Mouse (Mus musculus): ENCODE results near the gene Htr5a. TPM values are rescaled to one million over a fixed set of nuclear protein-coding genes. Genes with fewer than 3 reads are reported as not detected.

Gene Htr5a
- total and polyA plus RNA-seq, 2 experiments from 2014 or later: 1.6 to 12.3 TPM

DNA sequence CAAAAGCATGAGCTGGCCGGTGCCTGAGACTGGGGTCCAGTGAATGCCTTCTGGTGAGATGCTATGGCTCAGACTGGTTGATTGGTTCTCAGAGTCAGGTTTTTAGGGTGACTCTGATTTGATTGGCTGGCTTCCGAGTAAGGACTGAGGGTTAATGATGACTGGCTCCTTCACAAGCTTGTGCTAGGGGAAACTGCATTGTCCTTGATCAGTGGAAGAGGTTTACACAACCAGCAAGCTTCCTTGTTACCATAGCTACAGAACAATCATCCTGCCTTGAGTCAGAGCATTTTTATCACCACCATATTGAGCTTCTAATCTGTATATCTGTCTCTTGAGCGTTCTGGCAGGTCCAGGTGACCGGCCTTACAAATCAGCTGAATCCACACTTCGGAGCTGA is 5.0 kb downstream of the Htr5a start:
- TF ChIP-seq CTCF (IDR thresholded peaks at IDR 0.05): no peak
- Histone ChIP-seq H3K27me3 (ENCODE audit: insufficient read depth, low read length) (no peaks in the 10 kb centered on the region), H3K9me3 (ENCODE audit: low read length) (no peaks in the 10 kb centered on the region), H3K4me3 (ENCODE audit: low read depth, low read length) (no peak overlapping the region), H3K4me2 (ENCODE audit: low read depth, low read length, poor library complexity, severe bottlenecking) (no peak overlapping the region), H3K27ac (ENCODE audit: low read depth, low read length) (no peak overlapping the region), H3K36me3 (ENCODE audit: insufficient read depth, low read length) (peaks cover 8% of the 10 kb centered on the region; the same call in 1 of the 2 replicates), H3K9ac (replicated peaks; ENCODE audit: low read length, poor library complexity, severe bottlenecking) (no peak overlapping the region), H3K4me1 (ENCODE audit: insufficient read depth, low read length) (peaks cover 11% of the 10 kb centered on the region; the same call in 1 of the 2 replicates)
- no peak for ATAC-seq (ENCODE audit: low FRiP score)
- DNase-seq (ENCODE audit: low spot score): peak; percentile 28
- WGBS: 57% methylated on average over 5 of the region's 5 CpGs

GRCm38 (mm10) chr5:27854290-27854689 is 12.3 kb downstream of the Htr5a start:
- 54% methylated on average over 1 of the region's 1 CpGs for WGBS
- DNase-seq (ENCODE audit: low spot score): no peak
- Histone ChIP-seq H3K4me2 (ENCODE audit: low read depth, low read length, poor library complexity, severe bottlenecking) (no peak overlapping the region), H3K4me1 (ENCODE audit: insufficient read depth, low read length) (no peaks in the 10 kb centered on the region), H3K4me3 (ENCODE audit: low read depth, low read length) (no peak overlapping the region), H3K27ac (ENCODE audit: low read depth, low read length) (no peak overlapping the region), H3K36me3 (ENCODE audit: insufficient read depth, low read length) (peaks cover 12% of the 10 kb centered on the region; the same call in 1 of the 2 replicates), H3K9me3 (ENCODE audit: low read length) (no peaks in the 10 kb centered on the region), H3K27me3 (ENCODE audit: insufficient read depth, low read length) (no peaks in the 10 kb centered on the region), H3K9ac (replicated peaks; ENCODE audit: low read length, poor library complexity, severe bottlenecking) (no peak overlapping the region)
- ATAC-seq (ENCODE audit: low FRiP score): no peak
- TF ChIP-seq CTCF (IDR thresholded peaks at IDR 0.05): peak; percentile 67

- Histone ChIP-seq H3K4me2 (ENCODE audit: low read depth, low read length, poor library complexity, severe bottlenecking) (no peak overlapping the region), H3K9me3 (ENCODE audit: low read length) (no peaks in the 10 kb centered on the region), H3K36me3 (ENCODE audit: insufficient read depth, low read length) (peaks cover 10% of the 10 kb centered on the region; the same call in 1 of the 2 replicates), H3K4me1 (ENCODE audit: insufficient read depth, low read length) (no peaks in the 10 kb centered on the region), H3K9ac (replicated peaks; ENCODE audit: low read length, poor library complexity, severe bottlenecking) (no peak overlapping the region), H3K4me3 (ENCODE audit: low read depth, low read length) (no peak overlapping the region), H3K27me3 (ENCODE audit: insufficient read depth, low read length) (no peaks in the 10 kb centered on the region), H3K27ac (ENCODE audit: low read depth, low read length) (no peak overlapping the region)
- TF ChIP-seq CTCF (IDR thresholded peaks at IDR 0.05): no peak
- 96% methylated on average over 2 of the region's 2 CpGs for WGBS
- no peak for ATAC-seq (ENCODE audit: low FRiP score)
- no peak for DNase-seq (ENCODE audit: low spot score)
Measured at GRCm38 (mm10) chr5:27855726-27856125, 13.8 kb downstream of the Htr5a start.

GRCm38 (mm10) chr5:27873240-27874082 is 31.5 kb downstream of the Htr5a start:
- Histone ChIP-seq H3K36me3 (ENCODE audit: insufficient read depth, low read length) (no peaks in the 10 kb centered on the region), H3K9ac (replicated peaks; ENCODE audit: low read length, poor library complexity, severe bottlenecking) (no peak overlapping the region), H3K4me1 (ENCODE audit: insufficient read depth, low read length) (peaks cover 3% of the 10 kb centered on the region; the same call in 1 of the 2 replicates), H3K4me2 (ENCODE audit: low read depth, low read length, poor library complexity, severe bottlenecking) (no peak overlapping the region), H3K27ac (ENCODE audit: low read depth, low read length) (no peak overlapping the region), H3K27me3 (ENCODE audit: insufficient read depth, low read length) (no peaks in the 10 kb centered on the region), H3K9me3 (ENCODE audit: low read length) (no peaks in the 10 kb centered on the region), H3K4me3 (ENCODE audit: low read depth, low read length) (no peak overlapping the region)
- DNase-seq (ENCODE audit: low spot score) (peak; percentile 73), ATAC-seq (ENCODE audit: low FRiP score) (no peak; the same call in 1 of the 2 replicates)
- whole genome bisulfite sequencing: 35% methylated on average over 8 of the region's 8 CpGs
- TF ChIP-seq CTCF (IDR thresholded peaks at IDR 0.05): no peak

GRCm38 (mm10) chr5:27874211-27874610 is 32.3 kb downstream of the Htr5a start:
- no peak for TF ChIP-seq CTCF (IDR thresholded peaks at IDR 0.05)
- no peak overlapping the region for H3K4me3 ChIP-seq (ENCODE audit: low read depth, low read length)
- no peaks in the 10 kb centered on the region for H3K9me3 ChIP-seq (ENCODE audit: low read length)
- WGBS: 72% methylated on average over 5 of the region's 5 CpGs
- no peak overlapping the region for H3K9ac ChIP-seq (replicated peaks; ENCODE audit: low read length, poor library complexity, severe bottlenecking)
- peaks cover 3% of the 10 kb centered on the region; the same call in 1 of the 2 replicates for H3K4me1 ChIP-seq (ENCODE audit: insufficient read depth, low read length)
- no peak overlapping the region for H3K27ac ChIP-seq (ENCODE audit: low read depth, low read length)
- H3K4me2 ChIP-seq (ENCODE audit: low read depth, low read length, poor library complexity, severe bottlenecking): no peak overlapping the region
- no peaks in the 10 kb centered on the region for H3K36me3 ChIP-seq (ENCODE audit: insufficient read depth, low read length)
- DNase-seq (ENCODE audit: low spot score) (no peak), ATAC-seq (ENCODE audit: low FRiP score) (no peak)
- no peaks in the 10 kb centered on the region for H3K27me3 ChIP-seq (ENCODE audit: insufficient read depth, low read length)

All from midbrain, postnatal 0 days (tissue).